Mouse (Mus musculus): Measurements from ENCODE around the gene Ccdc158.

DNA sequence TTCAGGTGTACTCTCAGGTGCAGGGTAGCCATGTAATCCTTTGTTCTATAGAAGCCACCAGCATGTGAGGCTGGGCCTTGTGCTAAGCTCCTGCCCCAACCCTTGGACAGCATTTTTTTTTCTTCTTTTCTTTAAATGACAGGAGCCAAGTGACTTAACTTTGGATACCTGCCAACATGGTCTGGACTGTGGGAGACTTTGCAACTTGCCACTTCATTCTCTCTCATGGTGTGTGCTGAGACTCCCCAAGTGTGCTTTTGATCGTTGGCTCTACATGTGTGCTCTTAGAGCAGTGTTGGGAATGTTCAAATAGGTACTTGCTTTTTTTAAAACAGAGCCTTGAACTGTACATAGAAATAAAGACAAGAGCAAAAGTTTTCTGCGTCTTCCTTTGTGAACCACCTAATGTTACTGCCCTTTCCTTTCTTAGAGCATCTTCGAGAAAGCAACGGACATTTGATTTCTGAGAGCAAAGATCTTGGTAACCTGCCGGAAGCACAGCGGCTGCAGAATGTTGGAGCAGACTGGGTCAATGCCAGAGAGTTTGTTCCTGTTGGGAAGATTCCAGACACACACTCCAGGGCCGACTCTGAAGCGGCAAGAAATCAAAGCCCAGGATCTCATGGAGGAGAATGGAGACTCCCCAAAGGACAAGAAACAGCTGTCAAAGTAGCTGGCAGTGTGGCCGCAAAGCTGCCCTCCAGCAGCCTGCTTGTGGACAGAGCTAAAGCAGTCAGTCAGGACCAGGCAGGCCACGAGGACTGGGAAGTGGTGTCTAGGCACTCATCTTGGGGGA lies 70.4 kb downstream of the Ccdc158 start:
- TF ChIP-seq CTCF (conservative IDR thresholded peaks at IDR 0.05; ENCODE audit: low read length): no peak
- TF ChIP-seq POU5F1 (IDR thresholded peaks at IDR 0.05; ENCODE audit: borderline replicate concordance, low read length): no peak
